Mouse (Mus musculus) liver, embryonic 14 days (tissue): Measurements from ENCODE around the gene Rpl36. TPM values are rescaled to one million over a fixed set of nuclear protein-coding genes. Genes with fewer than 3 reads are reported as not detected.

ENCODE experiments used
- polyA plus RNA-seq: library from polyadenylated mRNA; depleted of rRNA; stranded (reverse); fragments of >200 nt; gene quantifications from 2 replicates; pipeline ENCODE4 v1.2.3, GENCODE M21; 2012; rRNA removed

Gene Rpl36
- 1,924 and 1,951 TPM in 2 replicates for polyA plus RNA-seq

GRCm38 (mm10) chr17:56613236-56613844 lies at the start of gene Rpl36:
Rpl36 (plus strand) TSS chr17:56613416.

GRCm38 (mm10) chr17:56584257-56585130 lies 28.7 kb upstream of the Rpl36 start, which contains the start of the genes Safb2 and Safb:
Safb2 (minus strand) TSS chr17:56584585.
Safb (plus strand) TSS chr17:56584825.

GRCm38 (mm10) chr17:56609452-56610171 lies 3.6 kb upstream of the Rpl36 start, which contains the start of gene 2410015M20Rik:
2410015M20Rik (minus strand) TSS chr17:56609771.

DNA sequence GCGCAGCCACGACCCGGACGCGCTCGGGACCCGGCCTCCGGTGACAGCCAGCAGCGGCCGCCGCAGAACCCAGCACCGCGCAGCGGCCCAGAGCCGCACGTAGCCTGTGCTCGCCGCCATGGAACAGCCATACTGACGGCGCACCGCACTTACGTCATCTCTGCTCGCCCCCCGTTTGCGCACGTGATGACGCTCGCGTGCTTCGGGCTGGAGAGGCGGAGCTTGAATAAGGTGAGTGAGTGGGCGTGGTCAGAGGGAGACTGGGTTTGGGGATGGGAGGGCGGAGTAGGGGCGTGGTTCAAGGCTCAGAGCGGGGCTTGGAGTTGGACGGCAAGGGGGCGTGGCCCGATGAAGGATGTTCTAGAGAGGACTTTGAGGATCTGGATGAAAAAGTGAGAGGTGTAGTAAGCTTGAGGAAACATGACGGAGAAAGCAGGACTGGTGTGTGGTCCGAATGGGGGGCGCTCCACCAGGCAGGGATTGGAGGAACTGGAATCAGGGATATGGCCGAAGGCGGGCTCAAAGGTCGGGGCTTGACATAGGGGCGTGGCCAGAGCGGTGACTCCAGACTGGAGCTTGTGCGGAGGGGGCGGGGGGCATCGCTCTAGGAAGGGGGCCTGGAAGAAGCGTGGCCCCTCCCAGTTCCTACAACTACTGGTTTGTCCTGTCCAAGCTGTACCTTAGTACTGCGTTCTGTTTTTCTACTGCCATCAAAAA lies 13.7 kb downstream of the Rpl36 start, which contains the start of gene Lonp1:
TSS of gene Lonp1 (minus strand) at position 134 of the 717 bp plus-strand sequence.

GRCm38 (mm10) chr17:56627530-56628277 lies 14.5 kb downstream of the Rpl36 start, which contains the start of gene Catsperd:
Catsperd (plus strand) TSS chr17:56628143.

Other genes with a start within 250 kb of the Rpl36 start
- gene Ptprs, start 136.9 kb upstream of the Rpl36 start, polyA plus RNA-seq = 14.6 and 17.6 TPM in 2 replicates
- not detected in 2 replicates for gene Znrf4, start 101.0 kb upstream of the Rpl36 start, polyA plus RNA-seq
- gene Gm20219, start 59.0 kb upstream of the Rpl36 start, polyA plus RNA-seq = 0.24 and 0.25 TPM in 2 replicates
- 37.3 and 41.5 TPM in 2 replicates for gene Safb2, start 28.8 kb upstream of the Rpl36 start, polyA plus RNA-seq
- 46.8 and 47.3 TPM in 2 replicates for gene Safb, start 28.6 kb upstream of the Rpl36 start, polyA plus RNA-seq
- 81.6 and 101 TPM in 2 replicates for gene 2410015M20Rik, start 3.6 kb upstream of the Rpl36 start, polyA plus RNA-seq
- 43.5 and 46.6 TPM in 2 replicates for gene Lonp1, start 13.5 kb downstream of the Rpl36 start, polyA plus RNA-seq
- gene Catsperd, start 14.7 kb downstream of the Rpl36 start, polyA plus RNA-seq = 0.31 and 0.44 TPM in 2 replicates
- gene Ranbp3, start 59.9 kb downstream of the Rpl36 start, polyA plus RNA-seq = 39.4 and 43.3 TPM in 2 replicates
- gene Ndufa11, start 104.4 kb downstream of the Rpl36 start, polyA plus RNA-seq = 104 and 123 TPM in 2 replicates
- gene Vmac, start 104.6 kb downstream of the Rpl36 start, polyA plus RNA-seq = 2.4 and 2.5 TPM in 2 replicates
- gene Nrtn, start 144.1 kb downstream of the Rpl36 start, polyA plus RNA-seq = 1.0 and 1.2 TPM in 2 replicates
- gene Dus3l, start 151.3 kb downstream of the Rpl36 start, polyA plus RNA-seq = 16.5 and 17.4 TPM in 2 replicates
- 0.90 and 1.2 TPM in 2 replicates for gene Prr22, start 156.8 kb downstream of the Rpl36 start, polyA plus RNA-seq
- gene Rfx2, start 217.6 kb downstream of the Rpl36 start, polyA plus RNA-seq = 8.5 and 10.7 TPM in 2 replicates